In genomic region chr5:92043783-92044182, GRCm38 (mm10) we compare ENCODE assay signal across 7 mouse cellular contexts. TPM values are rescaled to one million over a fixed set of nuclear protein-coding genes. Genes with fewer than 3 reads are reported as not detected.
A peak's percentile ranks its signal among the peaks of the same experiment; 100 is the strongest.
DNase-seq lines count a peak whose midpoint lies in the region; ATAC-seq and TF ChIP-seq lines count a peak whose summit lies in the region.

Cdkl2 (minus strand) TSS chr5:92043883.

- WGBS in lung, postnatal 0 days: 77% methylated on average over 4 of the region's 4 CpGs
- 73% methylated on average over 4 of the region's 4 CpGs for WGBS in forebrain, embryonic 15.5 days
- WGBS in limb, embryonic 10.5 days: 77% methylated on average over 4 of the region's 4 CpGs
- 69% methylated on average over 4 of the region's 4 CpGs for WGBS in stomach, embryonic 15.5 days

- no peaks in the 10 kb centered on the region for H3K27me3 ChIP-seq in lung, postnatal 0 days (replicated peaks; ENCODE audit: insufficient read depth, low read length)
- H3K27me3 ChIP-seq in forebrain, embryonic 15.5 days: peaks cover 13% of the 10 kb centered on the region; the same call in 1 of the 2 replicates
- peaks cover 37% of the 10 kb centered on the region for H3K27me3 ChIP-seq in limb, embryonic 10.5 days (ENCODE audit: low read depth, poor library complexity, severe bottlenecking)
- H3K27me3 ChIP-seq in stomach, embryonic 15.5 days (replicated peaks): no peaks in the 10 kb centered on the region

- no peak for ATAC-seq in lung, postnatal 0 days
- ATAC-seq in forebrain, embryonic 15.5 days (replicated peaks): no peak
- ATAC-seq in stomach, embryonic 15.5 days (ENCODE audit: insufficient read depth, low FRiP score, low read depth): no peak

- H3K36me3 ChIP-seq in lung, postnatal 0 days (ENCODE audit: insufficient read depth, low read length): no peaks in the 10 kb centered on the region
- H3K36me3 ChIP-seq in forebrain, embryonic 15.5 days: no peaks in the 10 kb centered on the region
- H3K36me3 ChIP-seq in limb, embryonic 10.5 days: no peaks in the 10 kb centered on the region
- no peaks in the 10 kb centered on the region for H3K36me3 ChIP-seq in stomach, embryonic 15.5 days

- no peaks in the 10 kb centered on the region for H3K4me1 ChIP-seq in lung, postnatal 0 days (ENCODE audit: insufficient read depth, low read depth, low read length)
- peaks cover 10% of the 10 kb centered on the region for H3K4me1 ChIP-seq in forebrain, embryonic 15.5 days
- peaks cover 8% of the 10 kb centered on the region for H3K4me1 ChIP-seq in limb, embryonic 10.5 days
- 0 out of 2 replicates have a peak, but pooled peaks cover 2% of the 10 kb centered on the region for H3K4me1 ChIP-seq in stomach, embryonic 15.5 days

- no peak for DNase-seq in lung, postnatal 0 days (ENCODE audit: low spot score)
- DNase-seq in lung, postnatal 14 days: no peak
- no peak for DNase-seq in limb, embryonic 10.5 days (ENCODE audit: low spot score)
- DNase-seq in urinary bladder, postnatal 25 days (ENCODE audit: low spot score): no peak
- no peak for DNase-seq in right cerebral cortex, adult 18-20 months

- H3K4me3 ChIP-seq in lung, postnatal 0 days (ENCODE audit: low read depth, low read length): peak within 1 kb of the TSS; percentile 84
- peak within 1 kb of the TSS; percentile 92 for H3K4me3 ChIP-seq in forebrain, embryonic 15.5 days
- peak within 1 kb of the TSS; percentile 83 for H3K4me3 ChIP-seq in limb, embryonic 10.5 days
- H3K4me3 ChIP-seq in stomach, embryonic 15.5 days (replicated peaks): peak within 1 kb of the TSS; percentile 82

- peak within 1 kb of the TSS; percentile 77 for H3K4me2 ChIP-seq in lung, postnatal 0 days (replicated peaks; ENCODE audit: low read depth, low read length)
- H3K4me2 ChIP-seq in forebrain, embryonic 15.5 days (replicated peaks): peak within 1 kb of the TSS; percentile 98
- peak within 1 kb of the TSS; percentile 89 for H3K4me2 ChIP-seq in stomach, embryonic 15.5 days

- no peaks in the 10 kb centered on the region for H3K9me3 ChIP-seq in lung, postnatal 0 days (ENCODE audit: low read length)
- H3K9me3 ChIP-seq in forebrain, embryonic 15.5 days: no peaks in the 10 kb centered on the region
- H3K9me3 ChIP-seq in limb, embryonic 10.5 days (replicated peaks): no peaks in the 10 kb centered on the region
- H3K9me3 ChIP-seq in stomach, embryonic 15.5 days: no peaks in the 10 kb centered on the region

- TF ChIP-seq EP300 in lung, postnatal 0 days (IDR thresholded peaks at IDR 0.05): no peak

- no peak for TF ChIP-seq CTCF in lung, postnatal 0 days (IDR thresholded peaks at IDR 0.05)

- H3K27ac ChIP-seq in lung, postnatal 0 days (ENCODE audit: low read length): peak within 1 kb of the TSS; percentile 77
- H3K27ac ChIP-seq in forebrain, embryonic 15.5 days (replicated peaks): peak within 1 kb of the TSS; percentile 46; the same call in 1 of the 2 replicates
- H3K27ac ChIP-seq in limb, embryonic 10.5 days: peak within 1 kb of the TSS; percentile 23; the same call in 1 of the 2 replicates
- H3K27ac ChIP-seq in stomach, embryonic 15.5 days: peak within 1 kb of the TSS; percentile 88

- peak within 1 kb of the TSS; percentile 58 for H3K9ac ChIP-seq in lung, postnatal 0 days (replicated peaks; ENCODE audit: low read depth)
- peak within 1 kb of the TSS; percentile 55 for H3K9ac ChIP-seq in forebrain, embryonic 15.5 days (replicated peaks)
- H3K9ac ChIP-seq in stomach, embryonic 15.5 days: peak within 1 kb of the TSS; percentile 47

RNA-seq across cellular contexts. Expression of gene Cdkl2, which starts in this region (rescaled TPM):
- 5.1 and 6.2 TPM in 2 replicates for polyA plus RNA-seq in lung, postnatal 0 days (2015; fragmentation: Nextera tagmentation; extraction: Ambion mirVana)
- polyA plus RNA-seq in forebrain, embryonic 15.5 days (2015; fragmentation: Nextera tagmentation; extraction: Ambion mirVana): 6.2 and 6.4 TPM in 2 replicates
- 0.09 and 0.20 TPM in 2 replicates for polyA plus RNA-seq in limb, embryonic 10.5 days (2016; fragmentation: Nextera tagmentation; extraction: Ambion mirVana)
- 3.0 and 3.9 TPM in 2 replicates for polyA plus RNA-seq in stomach, embryonic 15.5 days (2015; fragmentation: Nextera tagmentation; extraction: Ambion mirVana)

Comparison
In these comparisons a context has a peak if more than half of its experiments do, and no peak if none do; other contexts are left out.
1. H3K27ac ChIP-seq: peak in every context shown above with its lines; median percentile 88 in stomach, embryonic 15.5 days; 77 in lung, postnatal 0 days; 46 in forebrain, embryonic 15.5 days; 23 in limb, embryonic 10.5 days.